Mouse (Mus musculus) C2C12 (cell line): ENCODE measurements around the gene Kdm2a. TPM values are rescaled to one million over a fixed set of nuclear protein-coding genes. Genes with fewer than 3 reads are reported as not detected.

Experiments
- H3K27me3 ChIP-seq: one replicate; pipeline ENCODE4 v1.6.1; 2011; ENCODE audit not compliant: control insufficient read depth, insufficient read depth, insufficient read length
- H3K36me3 ChIP-seq: one replicate; pipeline ENCODE4 v1.6.1; 2011; ENCODE audit not compliant: control insufficient read depth, insufficient read depth
- H3K4me3 ChIP-seq: one replicate; pipeline ENCODE4 v1.5.1; 2011; ENCODE audit warnings: mild to moderate bottlenecking, control low read depth; ENCODE audit not compliant: poor library complexity, insufficient read depth, severe bottlenecking
- H3K79me2 ChIP-seq: one replicate; pipeline ENCODE4 v1.6.1; 2011; ENCODE audit not compliant: control insufficient read depth, insufficient read depth
- H3K79me3 ChIP-seq: one replicate; pipeline ENCODE4 v1.6.1; 2011; ENCODE audit warnings: low read depth, control low read depth
- H3ac ChIP-seq: one replicate; pipeline ENCODE3; 2011; ENCODE audit warnings: low read depth; ENCODE audit not compliant: control insufficient read depth, insufficient read length
- CEBPB ChIP-seq: IDR thresholded peaks from one replicate; pipeline ENCODE4 v1.6.1; 2011; ENCODE audit warnings: low read depth, mild to moderate bottlenecking, control low read depth, moderate library complexity
- CTCF ChIP-seq: IDR thresholded peaks from one replicate; pipeline ENCODE4 v1.5.1; 2011; ENCODE audit not compliant: control insufficient read depth, insufficient read depth, insufficient read length
- FOSL1 ChIP-seq: IDR thresholded peaks from one replicate; pipeline ENCODE4 v1.8.0; 2011; ENCODE audit warnings: mild to moderate bottlenecking, low read length; ENCODE audit not compliant: poor library complexity, insufficient read depth, severe bottlenecking
- MAX ChIP-seq: IDR thresholded peaks from one replicate; pipeline ENCODE4 v1.6.1; 2011; ENCODE audit warnings: mild to moderate bottlenecking, control low read depth
- MYOD1 ChIP-seq: IDR thresholded peaks from one replicate; pipeline ENCODE4 v1.6.1; 2011; ENCODE audit warnings: low read depth; ENCODE audit not compliant: control insufficient read depth, insufficient read length
- MYOG ChIP-seq: IDR thresholded peaks from one replicate; pipeline ENCODE4 v1.6.1; 2011; ENCODE audit not compliant: control insufficient read depth, insufficient read length; ENCODE audit errors: extremely low read depth
- USF1 ChIP-seq: IDR thresholded peaks from one replicate; pipeline ENCODE4 v1.6.1; 2011; ENCODE audit warnings: low read depth, mild to moderate bottlenecking, control low read depth, moderate library complexity
- polyA plus RNA-seq: library from polyadenylated mRNA; unstranded; fragments of >200 nt; fragmentation: generic; extraction: Trizol; gene quantifications from one replicate; pipeline ENCODE4 v1.2.1, GENCODE M21; 2012; ENCODE audit warnings: missing spikeins

Gene Kdm2a
- polyA plus RNA-seq, 1 experiment = 24.0 TPM

DNA sequence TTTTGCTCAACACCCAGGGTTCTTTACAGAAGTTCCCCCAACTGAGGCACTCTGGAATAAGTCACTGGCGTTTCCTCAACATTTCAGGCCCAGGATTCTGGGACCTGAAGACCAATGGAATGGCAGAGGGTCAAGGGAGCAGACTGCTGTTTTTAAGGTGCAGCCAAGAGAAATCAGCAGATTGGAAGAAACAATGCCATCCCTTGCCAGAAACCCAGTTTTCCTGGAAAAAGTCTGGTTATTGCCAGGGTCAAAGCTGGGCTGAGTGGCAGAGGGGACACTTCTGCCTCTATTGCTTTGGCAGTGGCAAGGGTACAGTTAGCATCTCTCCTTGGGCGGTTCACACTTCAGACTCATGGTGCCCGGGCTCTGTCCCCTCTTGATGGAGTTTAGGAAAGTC lies 80.9 kb downstream of the Kdm2a start:
- no peaks in the 10 kb centered on the region for H3K79me3 ChIP-seq
- H3K79me2 ChIP-seq = no peaks in the 10 kb centered on the region
- no peaks in the 10 kb centered on the region for H3K27me3 ChIP-seq
- TF ChIP-seq FOSL1 (no peak), MYOD1 (no peak), MYOG (no peak), USF1 (no peak), CTCF (no peak), CEBPB (no peak), MAX (no peak)
- H3ac ChIP-seq = no peak overlapping the region
- no peak overlapping the region for H3K4me3 ChIP-seq
- peaks cover 66% of the 10 kb centered on the region for H3K36me3 ChIP-seq

GRCm38 (mm10) chr19:4315223-4315944 lies 82.7 kb downstream of the Kdm2a start:
- Histone ChIP-seq H3K79me2 (no peaks in the 10 kb centered on the region), H3K36me3 (peaks cover 49% of the 10 kb centered on the region), H3K27me3 (no peaks in the 10 kb centered on the region), H3ac (no peak overlapping the region), H3K4me3 (no peak overlapping the region), H3K79me3 (no peaks in the 10 kb centered on the region)
- TF ChIP-seq MYOG (no peak), MAX (peak; percentile 15), CTCF (no peak), USF1 (peak; percentile 86)

- no peak overlapping the region for H3ac ChIP-seq
- H3K36me3 ChIP-seq = peaks cover 10% of the 10 kb centered on the region
- peaks cover 6% of the 10 kb centered on the region for H3K79me3 ChIP-seq
- no peaks in the 10 kb centered on the region for H3K27me3 ChIP-seq
- H3K4me3 ChIP-seq = no peak overlapping the region
- TF ChIP-seq MYOD1 = no peak
- peak; percentile 50 for TF ChIP-seq CTCF
- peaks cover 11% of the 10 kb centered on the region for H3K79me2 ChIP-seq
These were observed 88.3 kb downstream of the Kdm2a start for GRCm38 (mm10) chr19:4309776-4310185.

DNA sequence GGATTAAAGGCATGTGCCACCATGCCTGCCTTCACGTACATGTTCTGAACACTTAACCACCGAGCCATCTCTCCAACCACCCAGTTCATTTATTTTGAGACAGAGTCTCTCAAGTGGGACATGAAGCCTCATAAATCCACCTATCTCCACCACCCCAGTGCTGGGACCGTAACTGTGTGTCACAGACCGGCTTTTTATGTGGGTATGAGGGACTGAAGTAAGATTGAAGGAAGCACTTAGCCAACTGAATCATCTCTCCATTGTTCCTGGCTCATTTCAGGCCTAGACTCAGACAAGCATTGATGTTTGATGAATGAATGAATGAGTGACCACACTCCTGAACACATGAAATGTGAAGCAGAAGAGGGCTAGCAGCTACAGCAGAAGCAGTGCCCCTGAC lies 88.8 kb downstream of the Kdm2a start:
- no peaks in the 10 kb centered on the region for H3K27me3 ChIP-seq
- peaks cover 15% of the 10 kb centered on the region for H3K79me2 ChIP-seq
- H3K4me3 ChIP-seq = no peak overlapping the region
- no peak for TF ChIP-seq MYOG
- TF ChIP-seq CTCF = no peak
- no peak for TF ChIP-seq MAX
- TF ChIP-seq USF1 = no peak
- H3K79me3 ChIP-seq = peaks cover 11% of the 10 kb centered on the region
- peaks cover 13% of the 10 kb centered on the region for H3K36me3 ChIP-seq
- H3ac ChIP-seq = no peak overlapping the region

- Histone ChIP-seq H3K4me3 (peak within 1 kb of the TSS; percentile 65), H3K79me2 (peaks cover 47% of the 10 kb centered on the region)
These were observed 91.9 kb downstream of the Kdm2a start, which contains the start of gene Grk2 for GRCm38 (mm10) chr19:4306190-4306577. Gene Grk2 (minus strand): TSS chr19:4306222.

DNA sequence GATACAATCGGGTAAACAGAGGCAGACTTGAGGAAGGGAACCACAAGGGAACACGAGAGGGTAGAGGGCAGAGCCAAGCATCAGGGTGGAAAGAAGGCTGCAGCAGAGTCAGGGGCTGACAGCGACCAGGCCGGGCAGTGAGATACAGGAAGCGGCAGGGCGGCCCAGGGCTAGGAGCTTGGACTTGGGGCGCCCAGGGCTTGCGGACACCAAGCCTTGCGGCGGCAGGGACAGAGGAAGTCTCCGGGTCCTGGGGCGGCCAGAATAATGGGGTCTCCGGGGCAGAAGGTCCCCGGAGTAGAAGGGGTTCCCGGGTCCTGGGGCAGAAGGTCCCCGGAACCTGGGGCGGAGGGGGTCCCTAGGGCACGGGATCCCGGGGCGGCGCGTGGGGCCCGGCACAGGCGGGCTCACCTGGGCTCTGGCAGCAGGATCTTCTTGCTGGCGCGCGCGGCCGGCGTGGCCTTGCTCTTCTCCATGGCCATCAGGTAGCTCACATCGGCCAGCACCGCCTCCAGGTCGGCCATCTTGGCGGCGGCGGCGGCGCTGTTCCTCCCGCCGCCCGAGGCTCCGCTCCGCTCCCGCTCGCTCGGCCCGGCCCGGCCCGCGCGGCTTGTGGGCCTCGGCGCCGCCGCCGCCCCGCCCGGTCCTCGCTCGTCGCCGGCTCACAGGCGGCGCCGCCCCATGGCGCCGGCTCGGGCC lies 92.4 kb downstream of the Kdm2a start:
- Histone ChIP-seq H3K4me3 (peak overlapping the region; percentile 65), H3K36me3 (peaks cover 3% of the 10 kb centered on the region), H3K27me3 (no peaks in the 10 kb centered on the region), H3K79me2 (peaks cover 52% of the 10 kb centered on the region), H3K79me3 (peaks cover 38% of the 10 kb centered on the region), H3ac (peak overlapping the region; percentile 87)
- TF ChIP-seq FOSL1 (no peak), MYOG (no peak), MYOD1 (no peak), MAX (no peak), USF1 (no peak), CEBPB (no peak)

More at GRCm38 (mm10) chr19:4306190-4306577, 91.9 kb downstream of the Kdm2a start, which contains the start of gene Grk2:
- no peaks in the 10 kb centered on the region for H3K27me3 ChIP-seq
- no peak for TF ChIP-seq CEBPB
- TF ChIP-seq CTCF = peak; percentile 92
- no peak for TF ChIP-seq MYOG
- H3K79me3 ChIP-seq = peaks cover 34% of the 10 kb centered on the region
- peak within 1 kb of the TSS; percentile 87 for H3ac ChIP-seq
- peaks cover 3% of the 10 kb centered on the region for H3K36me3 ChIP-seq
